Mouse (Mus musculus): ENCODE data around the gene Fam161a. TPM values are rescaled to one million over a fixed set of nuclear protein-coding genes. Genes with fewer than 3 reads are reported as not detected.

The Fam161a gene
- polyA plus RNA-seq, 1 experiment: 3.2 TPM

DNA sequence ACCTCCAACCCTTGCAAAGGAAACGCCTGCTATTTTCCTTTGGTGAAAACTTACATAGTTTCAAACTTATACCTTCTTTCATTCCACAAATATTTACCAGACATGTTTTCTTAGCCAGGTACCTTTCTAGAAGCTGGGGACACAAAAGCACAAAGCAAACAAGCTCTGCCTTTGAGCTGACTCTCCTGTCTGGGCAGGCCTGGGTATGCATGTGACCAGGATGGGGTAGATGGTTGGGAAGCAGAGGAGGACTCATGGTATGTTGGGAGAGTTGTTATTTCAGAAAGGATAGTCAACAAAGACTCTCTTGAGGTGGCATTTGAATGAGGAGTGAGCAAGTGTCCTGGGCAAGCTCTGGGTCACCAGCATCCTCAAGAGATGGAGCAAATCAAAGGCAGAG is 5.8 kb downstream of the Fam161a start:
- H3K4me3 ChIP-seq (ENCODE audit: low read depth, low read length): no peak overlapping the region
- no peak overlapping the region for H3K27ac ChIP-seq (ENCODE audit: insufficient read depth, low read length)
- H3K9ac ChIP-seq (ENCODE audit: low read depth, poor library complexity, severe bottlenecking): no peak overlapping the region
- TF ChIP-seq CTCF (IDR thresholded peaks at IDR 0.05; ENCODE audit: low read depth, low read length): no peak
- TF ChIP-seq POLR2A (IDR thresholded peaks at IDR 0.05; ENCODE audit: insufficient read depth, low read length): no peak
- TF ChIP-seq EP300 (IDR thresholded peaks at IDR 0.05; ENCODE audit: insufficient read depth, low read depth, low read length): no peak
- H3K36me3 ChIP-seq (ENCODE audit: control insufficient read depth, insufficient read depth, low read length, poor library complexity, severe bottlenecking): no peaks in the 10 kb centered on the region
- H3K27me3 ChIP-seq (ENCODE audit: control insufficient read depth, insufficient read depth, low read length, poor library complexity, severe bottlenecking): no peaks in the 10 kb centered on the region
- no peaks in the 10 kb centered on the region for H3K9me3 ChIP-seq (replicated peaks; ENCODE audit: control insufficient read depth, insufficient read depth, low read length, poor library complexity, severe bottlenecking)
- no peaks in the 10 kb centered on the region for H3K4me1 ChIP-seq (ENCODE audit: control insufficient read depth, insufficient read depth, low read length)

- Histone ChIP-seq H3K27me3 (ENCODE audit: control insufficient read depth, insufficient read depth, low read length, poor library complexity, severe bottlenecking) (no peaks in the 10 kb centered on the region), H3K36me3 (ENCODE audit: control insufficient read depth, insufficient read depth, low read length, poor library complexity, severe bottlenecking) (no peaks in the 10 kb centered on the region), H3K9me3 (replicated peaks; ENCODE audit: control insufficient read depth, insufficient read depth, low read length, poor library complexity, severe bottlenecking) (0 out of 2 replicates have a peak, but pooled peaks cover 5% of the 10 kb centered on the region), H3K4me1 (ENCODE audit: control insufficient read depth, insufficient read depth, low read length) (no peaks in the 10 kb centered on the region), H3K27ac (ENCODE audit: insufficient read depth, low read length) (no peak overlapping the region), H3K9ac (ENCODE audit: low read depth, poor library complexity, severe bottlenecking) (no peak overlapping the region), H3K4me3 (ENCODE audit: low read depth, low read length) (no peak overlapping the region)
- TF ChIP-seq CTCF (IDR thresholded peaks at IDR 0.05; ENCODE audit: low read depth, low read length) (peak; percentile 84), POLR2A (IDR thresholded peaks at IDR 0.05; ENCODE audit: insufficient read depth, low read length) (no peak)
These were observed 6.4 kb downstream of the Fam161a start for GRCm38 (mm10) chr11:23013580-23014294.

DNA sequence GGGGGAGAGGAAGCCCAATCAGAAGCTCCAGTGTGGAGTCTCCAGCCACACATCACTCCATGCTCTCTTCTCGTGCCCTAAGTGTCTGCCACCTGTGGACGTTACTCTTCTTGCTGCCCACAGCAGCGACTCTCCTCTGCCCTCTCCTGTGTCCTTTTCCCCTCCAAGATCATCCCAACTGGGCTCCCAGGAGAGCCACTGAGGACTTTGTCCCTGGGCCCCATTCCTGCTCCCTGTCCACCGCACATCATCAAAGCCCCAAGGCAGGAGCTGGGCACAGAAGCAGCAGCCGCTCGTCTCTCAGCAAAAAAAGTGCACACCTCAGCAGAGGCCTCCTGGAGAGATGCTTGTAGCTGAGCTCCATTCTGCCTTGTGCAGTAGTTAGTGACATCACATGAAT is 7.7 kb downstream of the Fam161a start:
- no peak overlapping the region for H3K9ac ChIP-seq (ENCODE audit: low read depth, poor library complexity, severe bottlenecking)
- no peaks in the 10 kb centered on the region for H3K36me3 ChIP-seq (ENCODE audit: control insufficient read depth, insufficient read depth, low read length, poor library complexity, severe bottlenecking)
- H3K4me1 ChIP-seq (ENCODE audit: control insufficient read depth, insufficient read depth, low read length): no peaks in the 10 kb centered on the region
- H3K4me3 ChIP-seq (ENCODE audit: low read depth, low read length): no peak overlapping the region
- H3K9me3 ChIP-seq (replicated peaks; ENCODE audit: control insufficient read depth, insufficient read depth, low read length, poor library complexity, severe bottlenecking): 0 out of 2 replicates have a peak, but pooled peaks cover 5% of the 10 kb centered on the region
- H3K27me3 ChIP-seq (ENCODE audit: control insufficient read depth, insufficient read depth, low read length, poor library complexity, severe bottlenecking): no peaks in the 10 kb centered on the region
- H3K27ac ChIP-seq (ENCODE audit: insufficient read depth, low read length): no peak overlapping the region
- no peak for TF ChIP-seq EP300 (IDR thresholded peaks at IDR 0.05; ENCODE audit: insufficient read depth, low read depth, low read length)
- TF ChIP-seq CTCF (IDR thresholded peaks at IDR 0.05; ENCODE audit: low read depth, low read length): no peak
- no peak for TF ChIP-seq POLR2A (IDR thresholded peaks at IDR 0.05; ENCODE audit: insufficient read depth, low read length)

- H3K4me1 ChIP-seq (ENCODE audit: control insufficient read depth, insufficient read depth, low read length): no peaks in the 10 kb centered on the region
- TF ChIP-seq EP300 (IDR thresholded peaks at IDR 0.05; ENCODE audit: insufficient read depth, low read depth, low read length) (no peak), POLR2A (IDR thresholded peaks at IDR 0.05; ENCODE audit: insufficient read depth, low read length) (no peak), CTCF (IDR thresholded peaks at IDR 0.05; ENCODE audit: low read depth, low read length) (no peak)
- no peaks in the 10 kb centered on the region for H3K27me3 ChIP-seq (ENCODE audit: control insufficient read depth, insufficient read depth, low read length, poor library complexity, severe bottlenecking)
- no peak overlapping the region for H3K27ac ChIP-seq (ENCODE audit: insufficient read depth, low read length)
- H3K9me3 ChIP-seq (replicated peaks; ENCODE audit: control insufficient read depth, insufficient read depth, low read length, poor library complexity, severe bottlenecking): 0 out of 2 replicates have a peak, but pooled peaks cover 5% of the 10 kb centered on the region
- no peak overlapping the region for H3K9ac ChIP-seq (ENCODE audit: low read depth, poor library complexity, severe bottlenecking)
- no peaks in the 10 kb centered on the region for H3K36me3 ChIP-seq (ENCODE audit: control insufficient read depth, insufficient read depth, low read length, poor library complexity, severe bottlenecking)
- no peak overlapping the region for H3K4me3 ChIP-seq (ENCODE audit: low read depth, low read length)
These were observed 10.6 kb downstream of the Fam161a start for GRCm38 (mm10) chr11:23017943-23018342.

DNA sequence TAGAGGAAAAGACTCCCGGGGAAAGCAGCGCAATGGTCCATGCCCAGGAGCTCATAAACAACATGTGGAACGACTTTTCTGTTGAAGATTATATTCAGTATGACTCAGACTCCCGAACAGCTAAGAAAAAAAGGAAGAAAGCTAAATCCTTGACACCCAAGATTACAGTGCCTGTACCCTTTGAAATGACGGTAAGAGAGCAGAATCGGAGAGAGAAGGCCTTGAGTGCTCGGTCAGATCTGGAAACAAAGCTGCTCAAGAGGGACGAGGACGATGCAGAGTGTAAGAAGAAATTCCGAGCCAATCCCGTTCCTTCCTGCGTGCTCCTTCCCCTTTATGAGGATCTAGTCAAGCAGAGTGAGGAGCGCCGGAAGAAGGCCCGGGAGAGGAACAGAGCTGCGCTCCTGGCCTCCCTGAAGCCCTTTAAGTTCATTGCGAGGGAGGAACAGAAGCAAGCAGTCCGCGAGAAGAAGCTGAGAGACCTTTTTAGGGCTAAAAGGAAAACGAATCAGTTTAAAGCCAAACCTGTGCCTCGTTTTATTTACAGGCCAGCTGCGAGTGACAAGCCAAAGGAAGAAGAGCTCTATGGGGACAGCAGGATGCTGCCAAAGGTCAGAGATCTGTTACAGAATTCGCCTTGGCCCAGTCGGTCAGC is 12.9 kb downstream of the Fam161a start:
- TF ChIP-seq EP300 (IDR thresholded peaks at IDR 0.05; ENCODE audit: insufficient read depth, low read depth, low read length) (no peak), POLR2A (IDR thresholded peaks at IDR 0.05; ENCODE audit: insufficient read depth, low read length) (no peak), CTCF (IDR thresholded peaks at IDR 0.05; ENCODE audit: low read depth, low read length) (no peak)
- 0 out of 2 replicates have a peak overlapping the region, but pooled peaks have one; percentile 5 for H3K4me3 ChIP-seq (ENCODE audit: low read depth, low read length)
- H3K9ac ChIP-seq (ENCODE audit: low read depth, poor library complexity, severe bottlenecking): no peak overlapping the region
- 0 out of 2 replicates have a peak, but pooled peaks cover 5% of the 10 kb centered on the region for H3K9me3 ChIP-seq (replicated peaks; ENCODE audit: control insufficient read depth, insufficient read depth, low read length, poor library complexity, severe bottlenecking)
- no peaks in the 10 kb centered on the region for H3K27me3 ChIP-seq (ENCODE audit: control insufficient read depth, insufficient read depth, low read length, poor library complexity, severe bottlenecking)
- H3K27ac ChIP-seq (ENCODE audit: insufficient read depth, low read length): no peak overlapping the region
- H3K4me1 ChIP-seq (ENCODE audit: control insufficient read depth, insufficient read depth, low read length): no peaks in the 10 kb centered on the region
- no peaks in the 10 kb centered on the region for H3K36me3 ChIP-seq (ENCODE audit: control insufficient read depth, insufficient read depth, low read length, poor library complexity, severe bottlenecking)

DNA sequence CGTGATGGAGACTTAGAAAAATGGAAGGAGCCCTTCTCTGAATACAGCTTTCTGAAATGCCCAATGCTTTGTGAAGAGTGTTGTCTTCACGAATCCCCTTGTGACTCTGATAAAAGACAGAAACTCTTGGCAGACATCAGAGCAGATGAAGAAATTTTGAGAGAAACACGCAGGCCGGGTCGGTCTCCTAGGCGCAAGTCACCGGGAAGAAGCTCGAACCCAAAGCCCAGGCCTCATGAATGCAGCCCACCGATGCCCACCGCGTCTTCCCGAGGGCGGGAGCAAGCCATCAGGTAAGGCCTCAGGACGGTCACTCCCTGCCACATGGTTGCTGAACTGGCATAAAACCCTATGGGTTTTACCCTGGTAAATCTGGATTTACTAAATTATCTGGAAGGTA is 13.5 kb downstream of the Fam161a start:
- H3K27me3 ChIP-seq (ENCODE audit: control insufficient read depth, insufficient read depth, low read length, poor library complexity, severe bottlenecking): no peaks in the 10 kb centered on the region
- H3K9ac ChIP-seq (ENCODE audit: low read depth, poor library complexity, severe bottlenecking): no peak overlapping the region
- 0 out of 2 replicates have a peak, but pooled peaks cover 5% of the 10 kb centered on the region for H3K9me3 ChIP-seq (replicated peaks; ENCODE audit: control insufficient read depth, insufficient read depth, low read length, poor library complexity, severe bottlenecking)
- H3K36me3 ChIP-seq (ENCODE audit: control insufficient read depth, insufficient read depth, low read length, poor library complexity, severe bottlenecking): no peaks in the 10 kb centered on the region
- TF ChIP-seq POLR2A (IDR thresholded peaks at IDR 0.05; ENCODE audit: insufficient read depth, low read length) (no peak), CTCF (IDR thresholded peaks at IDR 0.05; ENCODE audit: low read depth, low read length) (no peak), EP300 (IDR thresholded peaks at IDR 0.05; ENCODE audit: insufficient read depth, low read depth, low read length) (no peak)
- no peak overlapping the region for H3K4me3 ChIP-seq (ENCODE audit: low read depth, low read length)
- no peaks in the 10 kb centered on the region for H3K4me1 ChIP-seq (ENCODE audit: control insufficient read depth, insufficient read depth, low read length)
- no peak overlapping the region for H3K27ac ChIP-seq (ENCODE audit: insufficient read depth, low read length)
